Mouse (Mus musculus): ENCODE measurements at regions not wholly inside any gene's neighbourhood (a gene's known extent, or its start where the extent isn't known, plus 50 kb on each side); places are given as distances from the start of the nearest gene placed in this dataset.
"Not testable (repeated sequence)": the region's sequence is repeated elsewhere in the genome, so short reads cannot be mapped to it uniquely, and the experiment has no call there.

DNA sequence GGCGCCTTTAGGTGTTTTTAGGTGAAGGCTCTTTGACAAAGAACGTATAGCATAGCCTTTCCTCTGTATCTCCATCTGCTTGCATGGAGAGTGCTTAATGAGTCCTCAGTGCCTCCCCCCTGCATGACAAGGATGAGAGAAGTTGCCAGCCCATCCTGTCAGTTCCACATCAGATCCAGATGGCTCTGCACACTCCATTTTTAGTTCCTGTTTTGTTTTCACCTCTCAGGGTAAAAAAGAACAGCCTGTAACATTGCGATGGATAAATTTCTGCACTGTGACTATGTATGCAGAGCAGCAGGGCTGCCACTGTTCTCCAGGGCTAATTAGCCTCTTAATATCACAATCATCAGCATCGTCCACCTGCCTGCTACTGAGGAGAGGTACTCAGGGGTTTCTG lies 198.8 kb upstream of the Dlgap1 start:
- intact Hi-C loops (cut with DNase I): loop anchor here (5.0 kb wide), 2 partner anchors 88 to 197 kb away; partner anchors contain the start of gene Dlgap1
- DNase-seq (ENCODE audit: low spot score in 2 of 2): peak; percentile 46 to 47

DNA sequence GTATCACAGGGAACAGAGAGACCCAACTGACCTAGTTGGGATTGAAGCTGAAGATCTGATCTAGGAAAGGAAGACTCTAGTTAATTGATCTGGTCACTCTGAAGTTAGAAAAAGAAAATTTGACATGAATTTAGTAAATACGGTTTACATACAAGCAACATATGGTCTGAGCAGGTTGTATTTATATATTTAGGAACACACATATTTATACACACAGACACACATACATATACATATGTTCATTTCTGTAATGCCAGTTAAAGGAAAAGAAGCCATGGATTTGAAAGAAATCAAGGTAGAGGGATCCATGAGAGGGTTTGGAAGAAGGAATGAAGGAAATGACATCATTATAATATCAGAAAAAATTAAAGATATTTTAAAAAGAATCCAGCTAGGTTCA lies 187.7 kb upstream of the Dlgap1 start:
- intact Hi-C loops (cut with DNase I): no loop called here

DNA sequence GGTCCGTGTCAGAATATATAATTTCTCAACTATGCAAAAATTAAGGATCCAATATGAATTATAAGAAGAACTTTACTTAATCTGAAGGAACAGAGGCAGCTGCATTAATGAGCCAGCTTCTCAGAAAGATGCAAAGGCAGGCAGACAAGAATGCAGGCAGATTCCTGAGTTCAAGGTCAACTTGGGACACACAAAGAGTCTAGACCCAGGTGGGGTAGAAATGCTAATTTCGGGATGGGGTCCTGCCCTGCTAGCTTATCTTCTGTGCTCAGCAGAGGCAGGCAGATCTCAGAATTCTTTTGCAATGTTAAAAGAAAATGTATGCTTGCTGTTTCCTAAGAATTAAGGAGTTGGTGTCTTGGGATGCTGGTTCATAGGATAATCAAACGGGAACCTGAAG lies 181.9 kb upstream of the Dlgap1 start:
- no peak for DNase-seq (ENCODE audit: low spot score in 2 of 2)
- intact Hi-C loops (cut with DNase I): no loop called here

More for the DNA sequence above, 187.7 kb upstream of the Dlgap1 start:
- DNase-seq (ENCODE audit: low spot score in 2 of 2): no peak

DNA sequence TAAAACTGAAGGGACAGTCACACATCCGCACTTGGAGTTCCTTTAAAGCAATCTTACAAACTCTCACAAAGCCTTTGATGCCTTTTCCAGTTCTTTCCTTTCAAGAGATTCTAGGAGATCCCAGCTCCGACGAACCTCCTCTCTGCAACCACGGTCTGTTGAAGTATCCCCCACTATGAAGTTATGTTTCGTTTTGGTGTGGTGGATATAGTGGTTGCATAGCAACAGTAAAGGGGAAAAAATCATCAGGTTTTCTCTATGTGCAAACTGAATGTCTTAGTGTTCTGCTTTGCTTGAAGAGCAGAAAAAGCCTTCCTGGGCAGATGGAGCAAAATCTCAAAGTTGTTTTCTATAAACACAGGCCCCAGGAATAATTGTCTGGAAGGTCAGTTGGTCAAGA lies 147.4 kb upstream of the Dlgap1 start:
- intact Hi-C loops (cut with DNase I): no loop called here
- peak in 1 of 2 experiments; percentile 9 for DNase-seq (ENCODE audit: low spot score in 2 of 2)

DNA sequence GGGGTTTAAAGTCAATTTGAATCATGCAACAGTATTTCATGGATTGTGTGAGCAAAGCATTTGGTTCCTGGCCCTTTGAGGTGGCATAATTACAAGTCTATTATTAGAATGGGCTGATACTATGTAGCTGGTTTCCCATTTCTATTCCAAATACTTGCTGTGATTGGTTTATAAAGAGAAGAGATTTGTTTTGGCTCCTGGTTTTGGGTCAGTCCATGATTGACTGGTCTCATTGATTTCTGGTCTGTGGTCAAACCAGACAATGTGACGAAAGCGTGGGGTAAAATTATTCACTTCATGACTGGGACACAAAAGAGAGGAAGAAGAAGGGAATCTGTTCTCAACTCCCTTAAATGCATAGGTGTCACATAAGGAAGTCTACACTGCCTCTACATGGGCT lies 147.0 kb upstream of the Dlgap1 start:
- no peak for DNase-seq (ENCODE audit: low spot score in 2 of 2)
- intact Hi-C loops (cut with DNase I): no loop called here

DNA sequence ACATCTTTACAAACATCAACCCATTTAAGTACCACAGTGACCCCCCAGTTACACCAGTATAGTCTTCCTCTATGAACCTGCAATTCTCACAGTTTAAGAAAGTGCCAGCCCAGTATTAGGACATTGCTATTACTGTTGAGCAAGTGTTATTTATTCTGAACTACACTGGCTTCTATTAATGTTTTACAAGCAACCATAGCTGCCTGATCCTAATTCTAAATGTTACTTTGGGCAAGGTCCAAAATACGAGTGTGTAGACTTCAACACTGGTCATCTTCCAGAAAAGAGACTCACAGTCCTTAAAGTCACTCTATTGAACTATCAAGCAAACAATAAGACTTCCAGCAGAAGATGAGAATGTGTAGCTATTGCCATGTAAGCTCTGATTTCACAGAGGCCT lies 146.0 kb upstream of the Dlgap1 start:
- intact Hi-C loops (cut with DNase I): no loop called here
- no peak for DNase-seq (ENCODE audit: low spot score in 2 of 2)

DNA sequence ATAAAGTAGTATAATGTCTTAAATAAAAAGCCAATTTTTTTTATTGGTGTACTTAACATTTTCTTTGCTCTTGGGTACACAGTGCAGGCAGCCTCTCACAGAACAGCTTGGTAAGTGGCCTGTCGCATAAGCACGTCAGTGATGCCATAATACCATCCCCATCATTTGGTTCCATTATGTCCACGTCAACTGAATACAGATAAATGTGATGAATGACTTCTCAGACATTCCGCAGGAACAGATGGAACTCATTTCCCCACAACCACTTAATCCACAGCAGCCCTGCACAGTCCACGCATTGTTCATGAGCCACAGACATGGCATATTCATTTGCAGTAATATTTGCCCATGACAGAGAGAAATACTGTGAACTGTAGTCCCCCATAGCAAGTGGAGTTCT lies 127.6 kb upstream of the Dlgap1 start:
- no peak for DNase-seq (ENCODE audit: low spot score in 2 of 2)
- intact Hi-C loops (cut with DNase I): no loop called here

DNA sequence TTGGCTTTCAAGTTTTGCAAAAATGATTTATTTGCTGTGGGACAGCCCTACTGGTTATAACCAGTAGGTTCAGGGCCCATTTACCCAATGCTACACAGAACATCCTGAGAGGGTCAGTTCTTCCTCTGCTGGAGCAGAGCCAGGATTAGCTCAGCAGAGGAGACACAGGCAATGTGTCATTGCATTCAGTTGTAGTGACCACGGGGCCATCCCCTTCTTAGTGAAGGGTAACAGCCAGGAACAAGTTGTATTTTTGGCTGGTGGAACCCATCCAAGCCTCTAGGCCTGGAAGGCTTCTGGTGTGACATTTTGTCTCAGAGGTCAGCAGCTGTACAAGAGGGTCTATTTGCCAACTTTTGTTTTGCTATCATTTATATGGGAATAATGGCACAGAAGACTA lies 120.6 kb upstream of the Dlgap1 start:
- intact Hi-C loops (cut with DNase I): no loop called here
- no peak for DNase-seq (ENCODE audit: low spot score in 2 of 2)

DNA sequence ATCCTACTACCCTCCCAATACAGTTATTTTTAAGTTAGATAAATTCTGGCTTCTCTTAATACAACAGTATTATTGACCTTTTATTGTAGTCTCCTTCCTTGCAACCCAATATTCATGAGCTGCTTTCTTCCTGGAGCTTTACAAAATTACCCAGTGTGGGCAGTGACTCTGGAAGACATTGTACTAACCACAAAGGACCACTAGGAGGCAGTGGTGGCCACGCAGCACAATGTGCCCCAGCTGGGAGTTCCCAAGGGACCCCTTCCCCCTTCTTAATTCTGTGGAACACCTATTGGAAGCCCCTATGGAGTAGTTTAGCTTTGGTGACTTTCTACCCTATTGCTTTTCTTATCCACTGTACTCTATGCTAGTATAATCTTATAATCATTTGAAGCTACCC lies 118.8 kb upstream of the Dlgap1 start:
- intact Hi-C loops (cut with DNase I): no loop called here
- DNase-seq (ENCODE audit: low spot score in 2 of 2): no peak

DNA sequence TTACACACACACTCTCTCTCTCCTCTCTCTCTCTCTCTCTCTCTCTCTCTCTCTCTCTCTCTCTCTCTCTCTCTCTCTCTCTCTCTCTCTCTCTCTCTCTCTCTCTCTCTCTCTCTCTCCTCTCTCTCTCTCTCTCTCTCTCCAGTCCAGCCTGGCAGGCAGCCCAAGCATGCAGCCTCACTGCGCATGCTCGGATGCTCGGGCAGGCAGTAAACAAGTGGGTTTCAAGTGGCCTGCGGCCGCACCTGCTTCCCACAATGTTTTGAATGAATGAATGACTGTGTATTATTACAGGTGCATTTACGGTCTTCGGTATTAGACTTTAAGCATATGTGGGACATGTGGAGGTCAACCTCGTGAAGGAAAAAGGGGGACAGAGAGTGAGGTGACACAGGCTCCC lies 88.9 kb upstream of the Dlgap1 start:
- intact Hi-C loops (cut with DNase I); DNase-seq (ENCODE audit: low spot score in 2 of 2): not testable (repeated sequence)

DNA sequence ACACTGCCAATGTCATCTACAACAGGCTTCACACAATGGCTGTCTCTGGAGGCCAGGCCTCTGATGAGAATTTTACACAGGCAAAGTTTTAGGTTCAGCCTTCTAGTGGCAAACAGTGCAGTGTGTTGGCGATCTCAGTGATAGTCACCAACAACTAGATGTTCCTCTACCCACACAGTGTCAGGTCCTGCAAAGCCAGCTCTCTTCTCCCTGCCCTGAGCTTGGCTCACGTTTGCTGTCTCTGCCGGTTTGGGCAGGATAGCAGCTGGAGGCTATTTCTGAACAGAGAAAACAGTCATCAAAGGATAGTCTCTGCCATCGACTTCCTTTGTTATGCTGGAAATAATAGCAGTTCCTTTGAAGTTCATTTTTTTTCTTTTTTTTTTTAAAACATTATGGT lies 74.9 kb upstream of the Dlgap1 start:
- no peak for DNase-seq (ENCODE audit: low spot score in 2 of 2)
- intact Hi-C loops (cut with DNase I): no loop called here
